Mouse (Mus musculus) kidney, adult 2 months (tissue): Measurements from ENCODE around the gene Psrc1.

Source experiments
- CTCF ChIP-seq: fragments of 200-500 bp; conservative IDR thresholded peaks from 2 replicates; pipeline ENCODE4 v1.5.1; 2011; ENCODE audit warnings: low read depth, mild to moderate bottlenecking, control low read depth, low read length, moderate library complexity, mixed read lengths; ENCODE audit not compliant: insufficient read depth, insufficient read length
- POLR2A ChIP-seq: fragments of 200-500 bp; IDR thresholded peaks from one replicate; pipeline ENCODE4 v1.6.1; 2011; ENCODE audit warnings: low read depth, low read length, control low read depth

GRCm38 (mm10) chr3:108341040-108341439 is 42.6 kb upstream of the Psrc1 start:
- TF ChIP-seq CTCF (no peak), POLR2A (no peak)
